Mouse (Mus musculus) thymus, adult 2 months (tissue): ENCODE results near the gene Smurf2.

Source experiments
- CTCF ChIP-seq: fragments of 200-500 bp; IDR thresholded peaks from 2 replicates; pipeline ENCODE4 v1.5.1; 2012; ENCODE audit warnings: mild to moderate bottlenecking, control low read depth, low read length, moderate library complexity, borderline replicate concordance; ENCODE audit not compliant: control insufficient read depth, poor library complexity, insufficient read depth; ENCODE audit errors: extremely low read depth
- POLR2A ChIP-seq: fragments of 200-500 bp; IDR thresholded peaks from 2 replicates; pipeline ENCODE4 v1.6.1; 2012; ENCODE audit warnings: mild to moderate bottlenecking, low read length, control low read depth, moderate library complexity; ENCODE audit not compliant: control insufficient read depth, poor library complexity, insufficient read depth; ENCODE audit errors: extremely low read depth

DNA sequence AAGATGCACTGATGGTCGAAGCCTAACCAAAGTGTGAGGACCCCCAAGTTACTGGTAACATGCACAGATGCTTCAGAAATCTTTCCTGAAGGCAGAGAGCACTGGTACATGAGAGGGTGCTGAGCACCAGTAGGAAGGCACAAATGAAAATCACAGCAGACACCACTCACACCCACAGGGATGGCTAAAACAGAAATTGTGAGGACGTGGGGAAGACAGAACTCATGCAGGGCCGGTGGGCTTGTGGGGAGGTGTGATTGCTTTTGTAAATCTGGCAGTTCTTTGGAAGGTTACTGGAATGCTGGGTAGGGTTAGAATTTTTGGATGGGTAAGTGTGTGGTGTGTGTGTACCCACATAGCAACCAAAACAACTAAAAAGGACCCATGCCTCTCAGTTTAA is 103.4 kb downstream of the Smurf2 start:
- TF ChIP-seq CTCF (no peak), POLR2A (no peak)
